Mouse (Mus musculus) ES-Bruce4 (cell line): Measurements from ENCODE around the gene Zfp719.

Experiments used
- CTCF ChIP-seq: IDR thresholded peaks from one replicate; pipeline ENCODE4 v1.8.1; 2011; ENCODE audit warnings: low read depth, low read length
- EP300 ChIP-seq: IDR thresholded peaks from 2 replicates; pipeline ENCODE4 v1.6.1; 2011; ENCODE audit warnings: low read depth, low read length; ENCODE audit not compliant: insufficient read depth
- POLR2A ChIP-seq: IDR thresholded peaks from one replicate; pipeline ENCODE4 v1.8.1; 2011; ENCODE audit warnings: low read length; ENCODE audit not compliant: insufficient read depth

- TF ChIP-seq EP300 (no peak), CTCF (no peak), POLR2A (no peak)
Measured at GRCm38 (mm10) chr7:43633940-43634339, 54.5 kb downstream of the Zfp719 start.
